Mouse (Mus musculus) CH12.LX (cell line): ENCODE data around the gene Tmeff1. TPM values are rescaled to one million over a fixed set of nuclear protein-coding genes. Genes with fewer than 3 reads are reported as not detected.

ENCODE experiments used
- DNase-seq: peaks from one replicate; pipeline ENCODE4 v3.0.0-alpha.2; 2013; ENCODE audit errors: extremely low read depth
- H3K27ac ChIP-seq: 2 replicates; pipeline ENCODE4 v1.5.1; 2012; ENCODE audit warnings: low read depth, mild to moderate bottlenecking, control low read depth, moderate library complexity; ENCODE audit not compliant: insufficient read depth
- H3K27me3 ChIP-seq: replicated peaks from 2 replicates; pipeline ENCODE3; 2012; ENCODE audit warnings: inconsistent platforms
- H3K36me3 ChIP-seq, 2 experiments: replicated peaks in 1 of 2; 2 replicates each; pipeline versions ENCODE3 to v1.6.1; 2012; ENCODE audit warnings: inconsistent platforms in 1 of 2, low read length in 1 of 2, mild to moderate bottlenecking in 1 of 2, mixed read lengths in 1 of 2, moderate library complexity in 1 of 2; ENCODE audit not compliant: control insufficient read depth in 1 of 2, insufficient read depth in 1 of 2
- H3K4me1 ChIP-seq, 2 experiments: 2 replicates each; pipeline ENCODE4 v1.6.1; 2012; ENCODE audit warnings: inconsistent platforms in 1 of 2, moderate library complexity in 1 of 2; ENCODE audit not compliant: insufficient read depth in 2 of 2, control insufficient read depth in 1 of 2
- H3K4me2 ChIP-seq: 2 replicates; pipeline ENCODE4 v1.6.1; 2012; ENCODE audit warnings: low read depth, mild to moderate bottlenecking, control low read depth; ENCODE audit not compliant: poor library complexity, insufficient read depth, severe bottlenecking
- H3K4me3 ChIP-seq, 3 experiments: fragments of 150-350 bp in 1 of 3; sonication (generic) in 1 of 3; replicated peaks in 1 of 3; 2 replicates each; pipeline versions ENCODE3 to v1.5.1; 2011 to 2012; ENCODE audit warnings: low read depth in 2 of 3, low read length in 2 of 3, mild to moderate bottlenecking in 2 of 3, moderate library complexity in 2 of 3, control low read depth in 1 of 3, improper control_type of control experiment in 1 of 3, inconsistent platforms in 1 of 3, mixed read lengths in 1 of 3; ENCODE audit not compliant: poor library complexity in 1 of 3
- H3K79me2 ChIP-seq: replicated peaks from 2 replicates; pipeline ENCODE4 v1.6.1; 2012; ENCODE audit warnings: mild to moderate bottlenecking, moderate library complexity; ENCODE audit not compliant: control insufficient read depth, poor library complexity, insufficient read depth, severe bottlenecking; ENCODE audit errors: extremely low read depth
- H3K9ac ChIP-seq: 2 replicates; pipeline ENCODE4 v1.6.1; 2012; ENCODE audit warnings: low read depth, mild to moderate bottlenecking, control low read depth, moderate library complexity; ENCODE audit not compliant: insufficient read depth
- H3K9me3 ChIP-seq: replicated peaks from 2 replicates; pipeline ENCODE3; 2012; ENCODE audit warnings: low read length, inconsistent platforms, mixed read lengths
- ELF1 ChIP-seq: IDR thresholded peaks from 2 replicates; pipeline ENCODE4 v1.6.1; 2014; ENCODE audit warnings: low read depth, mild to moderate bottlenecking, inconsistent platforms, low read length, improper control_type of control experiment
- EP300 ChIP-seq: IDR thresholded peaks from 2 replicates; pipeline ENCODE4 v1.6.1; 2011; ENCODE audit warnings: low read length, improper control_type of control experiment
- GABPA ChIP-seq: IDR thresholded peaks from 2 replicates; pipeline ENCODE4 v1.6.1; 2012; ENCODE audit warnings: low read depth, low read length, improper control_type of control experiment, inconsistent platforms; ENCODE audit not compliant: insufficient replicate concordance
- JUN ChIP-seq: IDR thresholded peaks from 2 replicates; pipeline ENCODE4 v1.6.1; 2011; ENCODE audit warnings: low read depth, mild to moderate bottlenecking, low read length, improper control_type of control experiment, moderate library complexity; ENCODE audit not compliant: insufficient read depth
- JUND ChIP-seq: conservative IDR thresholded peaks from 2 replicates; pipeline ENCODE4 v1.6.1; 2011; ENCODE audit warnings: low read depth, low read length, improper control_type of control experiment
- KAT2A ChIP-seq: IDR thresholded peaks from 2 replicates; pipeline ENCODE4 v1.6.1; 2012; ENCODE audit warnings: low read length, improper control_type of control experiment, inconsistent platforms; ENCODE audit not compliant: insufficient replicate concordance
- MAFK ChIP-seq: IDR thresholded peaks from 2 replicates; pipeline ENCODE4 v1.6.1; 2011; ENCODE audit warnings: low read length, improper control_type of control experiment; ENCODE audit not compliant: insufficient replicate concordance
- MAX ChIP-seq: IDR thresholded peaks from 2 replicates; pipeline ENCODE4 v1.6.1; 2011; ENCODE audit warnings: low read length, improper control_type of control experiment
- MAZ ChIP-seq: IDR thresholded peaks from 2 replicates; pipeline ENCODE4 v1.6.1; 2012; ENCODE audit warnings: low read depth, mild to moderate bottlenecking, inconsistent platforms, low read length, improper control_type of control experiment, moderate library complexity
- MXI1 ChIP-seq: IDR thresholded peaks from 2 replicates; pipeline ENCODE4 v1.6.1; 2011; ENCODE audit warnings: mild to moderate bottlenecking, low read depth, low read length, improper control_type of control experiment
- MYC ChIP-seq: IDR thresholded peaks from 2 replicates; pipeline ENCODE4 v1.6.1; 2011; ENCODE audit warnings: low read depth, mild to moderate bottlenecking, improper control_type of control experiment, low read length
- POLR2A ChIP-seq: IDR thresholded peaks from 2 replicates; pipeline ENCODE4 v1.6.1; 2011; ENCODE audit warnings: low read depth, mild to moderate bottlenecking, improper control_type of control experiment, low read length
- POLR2AphosphoS2 ChIP-seq: IDR thresholded peaks from 2 replicates; pipeline ENCODE4 v1.6.1; 2011; ENCODE audit warnings: low read depth, low read length, improper control_type of control experiment
- RAD21 ChIP-seq: IDR thresholded peaks from 2 replicates; pipeline ENCODE4 v1.6.1; 2011; ENCODE audit warnings: low read depth, mild to moderate bottlenecking, low read length, improper control_type of control experiment, moderate library complexity
- TCF12 ChIP-seq: IDR thresholded peaks from 2 replicates; pipeline ENCODE4 v1.6.1; 2014; ENCODE audit warnings: low read depth, mild to moderate bottlenecking, inconsistent platforms, low read length, improper control_type of control experiment
- USF1 ChIP-seq: IDR thresholded peaks from 2 replicates; pipeline ENCODE4 v1.6.1; 2014; ENCODE audit warnings: low read depth, mild to moderate bottlenecking, inconsistent platforms, low read length, improper control_type of control experiment
- ZMIZ1 ChIP-seq: IDR thresholded peaks from 2 replicates; pipeline ENCODE4 v1.6.1; 2012; ENCODE audit warnings: low read depth, mild to moderate bottlenecking, inconsistent platforms, low read length, improper control_type of control experiment
- ZNF384 ChIP-seq: IDR thresholded peaks from 2 replicates; pipeline ENCODE4 v1.6.1; 2012; ENCODE audit warnings: low read depth, low read length, improper control_type of control experiment, inconsistent platforms
- dilution Hi-C: fragments of 300-500 bp; cut with MboI; formaldehyde crosslinking; loops from 2 replicates; pipeline ENCODE4 v1.14.3; 2020; ENCODE audit warnings: low sequenced_read_pairs; ENCODE audit not compliant: extremely low pct_unique_long_range_greater_than_20kb, extremely low pct_ligation_motif_present
- in situ Hi-C: fragments of 300-500 bp; cut with MboI; formaldehyde crosslinking; loops from 3 replicates; pipeline ENCODE4 v1.14.3; 2019; ENCODE audit warnings: low sequenced_read_pairs, low pct_ligation_motif_present, low pct_unique_long_range_greater_than_20kb, mixed read lengths
- polyA plus RNA-seq: library from polyadenylated mRNA; unstranded; fragments of >175 nt; gene quantifications from 2 replicates; pipeline ENCODE4 v1.2.1, GENCODE M21; 2012; ENCODE audit warnings: low read depth; ENCODE audit not compliant: insufficient read length
- total RNA-seq, 2 experiments: library from RNA; depleted of rRNA; stranded (reverse); fragments of 300-350 nt in 1 of 2; fragments of >200 nt in 1 of 2; gene quantifications; 2 replicates each; pipeline ENCODE4 v1.2.3; 2012 to 2014

Gene Tmeff1
- total and polyA plus RNA-seq, 3 experiments: 23.3 to 32.4 (median 29.6) TPM

GRCm38 (mm10) chr4:48537024-48537423 is 48.0 kb upstream of the Tmeff1 start:
- in situ Hi-C loops: no loop called here

GRCm38 (mm10) chr4:48538581-48538980 is 46.4 kb upstream of the Tmeff1 start:
- H3K27me3 ChIP-seq: no peaks in the 10 kb centered on the region
- H3K79me2 ChIP-seq: no peaks in the 10 kb centered on the region
- DNase-seq: no peak
- in situ Hi-C loops (no loop called here), dilution Hi-C loops (no loop called here)
- H3K4me1 ChIP-seq: no peaks in the 10 kb centered on the region
- no peaks in the 10 kb centered on the region for H3K36me3 ChIP-seq
- TF ChIP-seq USF1: no peak
- no peak for TF ChIP-seq MYC
- TF ChIP-seq KAT2A: no peak
- no peak for TF ChIP-seq POLR2A
- TF ChIP-seq TCF12: no peak
- TF ChIP-seq MAZ: no peak
- TF ChIP-seq JUN: no peak
- TF ChIP-seq MAX: no peak
- no peak for TF ChIP-seq ZNF384
- TF ChIP-seq POLR2AphosphoS2: no peak
- TF ChIP-seq RAD21: no peak
- no peak for TF ChIP-seq EP300
- no peak for TF ChIP-seq MXI1
- TF ChIP-seq ELF1: no peak
- no peak for TF ChIP-seq JUND
- no peak overlapping the region for H3K4me3 ChIP-seq
- H3K4me2 ChIP-seq: no peak overlapping the region
- H3K9me3 ChIP-seq: peaks cover 3% of the 10 kb centered on the region
- H3K9ac ChIP-seq: no peak overlapping the region
- H3K27ac ChIP-seq: no peak overlapping the region

More at GRCm38 (mm10) chr4:48537024-48537423, 48.0 kb upstream of the Tmeff1 start:
- Histone ChIP-seq H3K79me2 (no peaks in the 10 kb centered on the region), H3K36me3 (no peaks in the 10 kb centered on the region), H3K9me3 (peaks cover 3% of the 10 kb centered on the region), H3K4me2 (no peak overlapping the region), H3K4me1 (no peaks in the 10 kb centered on the region), H3K4me3 (no peak overlapping the region), H3K27me3 (no peaks in the 10 kb centered on the region), H3K9ac (no peak overlapping the region), H3K27ac (no peak overlapping the region)
- dilution Hi-C loops: no loop called here
- no peak for DNase-seq
- TF ChIP-seq MAFK (no peak), GABPA (no peak), MAZ (no peak), MXI1 (no peak), ZMIZ1 (no peak), USF1 (no peak)
